Mouse (Mus musculus): ENCODE measurements around the gene Mdk. TPM values are rescaled to one million over a fixed set of nuclear protein-coding genes. Genes with fewer than 3 reads are reported as not detected.

The Mdk gene
- polyA plus RNA-seq, 1 experiment = 59.2 TPM

DNA sequence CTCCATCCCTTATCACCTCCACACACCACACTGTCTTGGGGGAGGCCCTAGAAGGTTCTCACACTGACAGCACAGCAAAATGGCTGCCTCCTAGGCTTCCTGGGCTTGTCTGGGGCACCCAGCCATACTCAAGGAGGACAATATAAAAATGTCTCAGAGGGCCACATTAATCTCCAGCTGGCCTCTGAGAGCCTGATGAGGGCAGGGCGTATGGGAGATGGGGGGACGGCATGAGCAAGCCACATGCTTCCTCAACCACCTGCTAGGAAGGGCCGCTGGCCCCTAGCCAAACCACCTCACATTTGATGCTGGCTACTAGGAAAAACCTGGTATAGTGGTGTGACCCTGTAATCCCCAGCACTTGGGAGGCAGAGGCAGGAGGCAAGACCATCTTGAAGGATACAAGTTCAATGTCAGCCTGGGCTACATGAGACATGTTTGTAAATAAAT lies 16.7 kb upstream of the Mdk start:
- peaks cover 100% of the 10 kb centered on the region for H3K4me1 ChIP-seq
- TF ChIP-seq GATA1 (IDR thresholded peaks at IDR 0.05; ENCODE audit: borderline replicate concordance, low read length) = no peak
- no peak for TF ChIP-seq FLI1 (IDR thresholded peaks at IDR 0.05; ENCODE audit: low read length)
- no peaks in the 10 kb centered on the region for H3K9me3 ChIP-seq
- H3K4me3 ChIP-seq (replicated peaks) = peak overlapping the region; percentile 93
- H3K27me3 ChIP-seq (replicated peaks) = no peaks in the 10 kb centered on the region
- peaks cover 60% of the 10 kb centered on the region for H3K36me3 ChIP-seq (replicated peaks; ENCODE audit: low read length)

DNA sequence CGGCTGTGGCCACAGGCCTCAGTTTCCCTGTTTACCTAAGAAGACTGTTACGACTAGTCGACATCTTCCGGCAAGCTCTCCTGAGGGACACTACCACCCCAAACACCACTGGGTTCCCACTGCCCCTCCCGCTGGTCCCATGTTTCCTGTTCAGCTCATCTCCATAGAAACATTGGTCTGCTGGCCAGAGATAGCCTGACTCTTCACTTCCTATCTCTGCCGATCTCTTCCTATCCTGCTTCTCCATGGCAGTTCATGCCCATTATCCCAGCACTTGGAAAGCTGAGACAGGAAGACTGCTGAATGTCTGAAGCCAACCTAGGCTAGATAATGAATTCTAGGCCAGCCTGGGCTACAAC lies 16.0 kb upstream of the Mdk start:
- TF ChIP-seq FLI1 (IDR thresholded peaks at IDR 0.05; ENCODE audit: low read length) (peak; percentile 62; the same call in 1 of the 2 replicates), GATA1 (IDR thresholded peaks at IDR 0.05; ENCODE audit: borderline replicate concordance, low read length) (peak; percentile 98)
- peaks cover 100% of the 10 kb centered on the region for H3K4me1 ChIP-seq

DNA sequence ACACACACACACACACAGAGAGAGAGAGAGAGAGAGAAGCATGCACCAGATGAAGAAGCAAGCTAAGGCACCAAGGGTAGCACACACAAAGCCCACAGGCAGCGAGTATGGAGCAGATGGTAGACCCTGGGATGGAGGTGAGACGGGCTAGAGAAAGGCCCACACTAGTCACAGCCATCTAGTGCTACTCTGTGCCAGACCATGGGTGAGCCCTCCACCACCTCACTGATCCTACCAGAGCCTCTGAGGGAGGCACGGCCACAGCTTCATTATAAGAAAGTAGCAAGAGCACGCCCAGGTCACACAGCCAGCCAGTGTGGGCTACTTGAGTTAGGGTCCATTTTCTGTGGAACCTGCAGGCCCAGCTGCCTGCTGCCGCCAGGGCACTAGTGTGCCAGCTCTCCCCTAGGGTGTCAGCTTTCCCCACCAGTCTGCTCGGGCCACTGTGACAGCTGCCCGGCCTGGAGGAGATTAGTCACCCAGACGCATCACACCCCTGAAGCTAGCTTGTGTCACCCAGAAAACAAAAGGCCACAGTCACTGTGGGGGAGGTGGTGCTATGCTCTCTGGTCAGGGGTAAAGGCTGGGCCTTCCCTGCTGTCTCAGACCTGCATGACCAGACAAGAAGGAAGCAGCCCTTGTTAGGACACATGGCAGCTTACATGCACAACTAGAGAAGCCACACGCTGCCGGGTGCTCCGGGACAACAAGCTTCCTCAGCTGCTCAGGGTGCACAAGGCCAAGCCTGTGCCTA lies 15.5 kb upstream of the Mdk start:
- H3K36me3 ChIP-seq (replicated peaks; ENCODE audit: low read length) = peaks cover 63% of the 10 kb centered on the region
- no peaks in the 10 kb centered on the region for H3K27me3 ChIP-seq (replicated peaks)
- H3K9me3 ChIP-seq = no peaks in the 10 kb centered on the region
- H3K4me1 ChIP-seq = peaks cover 100% of the 10 kb centered on the region
- TF ChIP-seq GATA1 (IDR thresholded peaks at IDR 0.05; ENCODE audit: borderline replicate concordance, low read length) (no peak), FLI1 (IDR thresholded peaks at IDR 0.05; ENCODE audit: low read length) (no peak)
- H3K4me3 ChIP-seq (replicated peaks) = peak overlapping the region; percentile 93

More for the DNA sequence above, 16.0 kb upstream of the Mdk start:
- Histone ChIP-seq H3K9me3 (no peaks in the 10 kb centered on the region), H3K4me3 (replicated peaks) (peak overlapping the region; percentile 93), H3K36me3 (replicated peaks; ENCODE audit: low read length) (peaks cover 60% of the 10 kb centered on the region), H3K27me3 (replicated peaks) (no peaks in the 10 kb centered on the region)

DNA sequence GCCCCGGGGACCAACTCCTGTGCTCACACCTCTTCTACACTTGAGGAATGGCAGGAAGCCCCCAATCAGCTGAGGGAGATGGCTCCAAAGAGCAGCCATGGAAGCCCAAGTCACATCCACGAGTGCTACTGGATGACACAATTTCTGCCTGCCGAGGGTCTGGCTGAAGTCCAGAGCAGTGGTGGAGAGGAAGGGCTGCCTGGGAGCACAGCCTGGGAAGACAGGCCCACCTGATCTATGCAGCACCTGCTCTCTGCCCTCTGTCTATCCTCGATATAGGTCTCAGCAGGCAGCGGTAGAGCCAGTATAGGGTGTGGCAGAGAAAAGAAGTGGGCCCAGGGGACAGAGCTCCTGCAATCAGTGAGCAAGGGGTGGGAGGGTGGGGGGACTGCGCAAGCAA lies 14.7 kb upstream of the Mdk start:
- peak overlapping the region; percentile 93 for H3K4me3 ChIP-seq (replicated peaks)
- no peaks in the 10 kb centered on the region for H3K9me3 ChIP-seq
- peaks cover 66% of the 10 kb centered on the region for H3K36me3 ChIP-seq (replicated peaks; ENCODE audit: low read length)
- H3K27me3 ChIP-seq (replicated peaks) = no peaks in the 10 kb centered on the region
- peaks cover 100% of the 10 kb centered on the region for H3K4me1 ChIP-seq
- TF ChIP-seq GATA1 (IDR thresholded peaks at IDR 0.05; ENCODE audit: borderline replicate concordance, low read length) (no peak), FLI1 (IDR thresholded peaks at IDR 0.05; ENCODE audit: low read length) (no peak)

DNA sequence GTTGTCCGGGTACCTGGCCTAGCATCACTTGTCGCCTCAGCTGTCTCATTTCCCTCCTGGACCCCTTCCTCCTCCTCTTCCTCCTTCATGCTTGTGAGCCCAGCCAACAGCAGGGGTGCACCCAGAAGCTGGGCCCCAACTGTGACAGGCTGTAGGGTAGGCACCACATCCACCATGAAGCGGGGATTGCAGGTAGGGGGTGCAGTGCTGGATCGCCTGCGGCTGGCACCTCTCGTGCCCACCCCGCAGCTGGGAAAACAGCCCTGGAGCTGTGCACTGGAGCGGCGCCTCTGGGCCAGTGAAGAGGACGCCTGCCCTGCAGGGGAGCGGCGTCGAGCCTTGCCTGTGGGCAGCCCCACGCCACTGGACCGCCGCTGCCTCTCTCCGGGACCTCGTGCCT lies 13.4 kb upstream of the Mdk start, which contains the start of gene Gm9821:
Gene Gm9821, plus strand, starts transcription at position 221 of the 400 bp plus-strand sequence.
- peaks cover 96% of the 10 kb centered on the region for H3K4me1 ChIP-seq
- peak within 1 kb of the TSS; percentile 93 for H3K4me3 ChIP-seq (replicated peaks)
- peaks cover 76% of the 10 kb centered on the region for H3K36me3 ChIP-seq (replicated peaks; ENCODE audit: low read length)
- no peak for TF ChIP-seq GATA1 (IDR thresholded peaks at IDR 0.05; ENCODE audit: borderline replicate concordance, low read length)
- no peak for TF ChIP-seq FLI1 (IDR thresholded peaks at IDR 0.05; ENCODE audit: low read length)
- H3K27me3 ChIP-seq (replicated peaks) = no peaks in the 10 kb centered on the region
- no peaks in the 10 kb centered on the region for H3K9me3 ChIP-seq

DNA sequence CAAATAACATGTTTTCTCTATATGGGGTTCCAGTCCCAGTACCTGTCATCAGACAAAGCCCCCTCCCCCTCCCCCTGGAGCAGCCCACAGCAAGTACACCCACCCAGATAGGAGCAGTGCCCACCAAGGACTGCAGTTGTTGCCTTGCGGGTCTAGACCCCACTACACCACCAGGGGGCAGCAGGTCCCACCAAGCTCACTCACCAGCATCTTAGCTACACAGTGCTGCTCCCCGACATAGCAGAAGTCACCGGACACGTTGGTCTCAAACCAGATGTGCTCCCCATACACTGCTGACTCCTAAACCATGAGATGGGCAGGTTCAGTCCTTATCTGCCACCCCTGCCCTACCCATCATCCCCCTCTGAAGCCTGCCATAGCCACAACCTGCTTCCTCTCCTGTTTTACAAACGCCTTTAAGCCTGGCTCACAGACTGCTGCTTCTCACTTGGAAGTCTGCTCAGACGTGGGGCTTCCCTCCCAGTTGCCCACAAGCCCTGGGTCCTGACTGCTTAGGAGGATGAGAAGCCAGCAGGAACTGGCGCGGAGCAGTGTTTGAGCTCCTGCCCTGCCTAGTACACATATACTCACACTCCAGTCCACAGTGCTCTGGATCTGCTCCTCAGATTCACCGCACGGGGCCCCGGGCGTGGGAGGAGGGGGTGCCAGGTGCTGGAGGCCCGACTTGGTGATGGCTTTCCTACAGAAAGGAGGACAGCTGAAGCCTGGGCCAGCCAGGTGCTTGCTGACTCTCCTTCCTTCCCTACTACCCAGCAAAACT lies 12.3 kb upstream of the Mdk start:
- Histone ChIP-seq H3K27me3 (replicated peaks) (no peaks in the 10 kb centered on the region), H3K36me3 (replicated peaks; ENCODE audit: low read length) (peaks cover 82% of the 10 kb centered on the region), H3K9me3 (no peaks in the 10 kb centered on the region), H3K4me3 (replicated peaks) (peak overlapping the region; percentile 93), H3K4me1 (peaks cover 95% of the 10 kb centered on the region)
- no peak for TF ChIP-seq GATA1 (IDR thresholded peaks at IDR 0.05; ENCODE audit: borderline replicate concordance, low read length)
- no peak for TF ChIP-seq FLI1 (IDR thresholded peaks at IDR 0.05; ENCODE audit: low read length)

DNA sequence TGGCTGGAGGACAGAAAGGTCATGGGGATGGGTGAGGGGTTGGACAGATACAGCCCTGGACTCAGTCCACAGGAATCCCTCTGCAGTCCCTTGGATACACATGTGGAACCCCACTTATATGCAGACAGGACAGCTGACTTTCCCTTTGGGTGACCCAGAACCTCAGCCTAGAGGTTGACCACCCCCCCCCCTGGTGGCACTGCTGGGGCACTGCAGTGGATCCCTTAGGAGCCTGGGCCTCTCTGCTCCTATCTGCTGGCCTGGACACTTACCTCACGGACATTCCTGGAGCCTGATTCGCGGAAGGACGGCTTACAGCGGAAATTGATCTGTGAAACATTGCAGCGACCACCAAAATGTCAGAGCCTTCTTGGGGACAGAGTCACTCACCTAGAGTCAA lies 10.3 kb upstream of the Mdk start:
- Histone ChIP-seq H3K9me3 (no peaks in the 10 kb centered on the region), H3K4me3 (replicated peaks) (peak overlapping the region; percentile 46), H3K36me3 (replicated peaks; ENCODE audit: low read length) (peaks cover 96% of the 10 kb centered on the region), H3K27me3 (replicated peaks) (no peaks in the 10 kb centered on the region), H3K4me1 (peaks cover 95% of the 10 kb centered on the region)
- TF ChIP-seq GATA1 (IDR thresholded peaks at IDR 0.05; ENCODE audit: borderline replicate concordance, low read length) = no peak
- TF ChIP-seq FLI1 (IDR thresholded peaks at IDR 0.05; ENCODE audit: low read length) = no peak

DNA sequence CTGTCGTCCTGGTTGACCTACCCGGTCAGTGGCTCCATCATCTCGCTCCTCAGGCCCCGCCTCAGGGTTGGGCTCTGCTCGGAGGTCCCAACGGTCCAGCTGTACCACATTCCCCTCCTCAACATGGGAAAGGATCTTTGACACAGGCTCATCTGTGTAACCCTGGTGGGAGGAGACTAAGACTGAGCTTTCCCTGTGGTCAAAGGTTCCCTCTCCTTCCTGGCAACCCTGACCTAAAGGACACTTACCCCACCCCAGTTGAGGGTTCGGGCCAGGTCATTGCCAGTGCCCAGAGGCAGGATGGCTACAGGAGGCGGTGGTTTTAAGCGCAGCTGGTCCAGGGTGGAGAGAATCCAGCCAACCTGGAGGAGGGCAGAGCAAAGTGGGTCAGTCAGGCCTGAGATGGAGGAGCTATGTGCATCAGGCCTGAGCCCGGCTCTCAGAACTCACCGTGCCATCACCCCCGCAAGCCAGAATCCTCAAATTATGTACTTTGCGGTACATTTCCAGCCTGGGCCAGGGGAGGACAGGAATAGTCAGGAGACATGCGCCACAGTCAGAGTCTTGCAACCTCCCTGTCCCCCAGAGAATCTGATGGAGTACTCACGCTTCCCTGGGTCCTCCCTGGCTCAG lies 7.3 kb upstream of the Mdk start:
- TF ChIP-seq FLI1 (IDR thresholded peaks at IDR 0.05; ENCODE audit: low read length) = no peak
- no peak for TF ChIP-seq GATA1 (IDR thresholded peaks at IDR 0.05; ENCODE audit: borderline replicate concordance, low read length)
- no peaks in the 10 kb centered on the region for H3K27me3 ChIP-seq (replicated peaks)
- no peaks in the 10 kb centered on the region for H3K9me3 ChIP-seq
- H3K36me3 ChIP-seq (replicated peaks; ENCODE audit: low read length) = peaks cover 100% of the 10 kb centered on the region
- H3K4me1 ChIP-seq = peaks cover 95% of the 10 kb centered on the region
- no peak overlapping the region for H3K4me3 ChIP-seq (replicated peaks)

DNA sequence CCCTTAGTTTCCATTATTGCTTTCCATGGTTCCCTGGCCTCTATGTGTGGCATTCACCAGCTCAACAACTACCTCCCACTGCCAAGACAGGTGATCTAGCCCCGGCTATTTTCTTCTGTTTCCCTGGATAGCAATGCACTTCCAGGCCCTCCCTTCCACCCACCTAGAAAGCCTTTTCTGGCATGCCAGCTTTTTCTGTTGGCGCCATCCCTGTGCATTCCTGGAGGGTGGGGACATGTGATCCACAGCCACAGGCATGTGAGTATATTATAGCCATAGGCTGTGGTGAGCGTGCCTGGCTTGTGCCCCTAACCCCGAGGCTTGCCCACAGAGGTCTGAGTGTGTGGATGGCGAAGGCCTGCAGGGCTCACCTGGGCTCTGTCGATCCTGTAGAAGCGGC lies 4.1 kb upstream of the Mdk start:
- peaks cover 92% of the 10 kb centered on the region for H3K4me1 ChIP-seq
- TF ChIP-seq GATA1 (IDR thresholded peaks at IDR 0.05; ENCODE audit: borderline replicate concordance, low read length) (no peak), FLI1 (IDR thresholded peaks at IDR 0.05; ENCODE audit: low read length) (no peak)
- no peaks in the 10 kb centered on the region for H3K27me3 ChIP-seq (replicated peaks)
- H3K9me3 ChIP-seq = no peaks in the 10 kb centered on the region
- H3K36me3 ChIP-seq (replicated peaks; ENCODE audit: low read length) = peaks cover 100% of the 10 kb centered on the region
- H3K4me3 ChIP-seq (replicated peaks) = no peak overlapping the region
